Mouse (Mus musculus) cerebellum, adult 2 months (tissue): ENCODE measurements at regions not wholly inside any gene's neighbourhood (a gene's known extent, or its start where the extent isn't known, plus 50 kb on each side); places are given as distances from the start of the nearest gene placed in this dataset.

Source experiments
- CTCF ChIP-seq: fragments of 200-500 bp; IDR thresholded peaks from 2 replicates; pipeline ENCODE4 v1.5.1; 2011; ENCODE audit warnings: low read depth, mild to moderate bottlenecking, control low read depth, low read length, moderate library complexity, borderline replicate concordance; ENCODE audit not compliant: insufficient read depth
- POLR2A ChIP-seq: fragments of 200-500 bp; IDR thresholded peaks from 2 replicates; pipeline ENCODE4 v1.6.1; 2011; ENCODE audit warnings: low read length, control low read depth, borderline replicate concordance; ENCODE audit not compliant: insufficient read depth

DNA sequence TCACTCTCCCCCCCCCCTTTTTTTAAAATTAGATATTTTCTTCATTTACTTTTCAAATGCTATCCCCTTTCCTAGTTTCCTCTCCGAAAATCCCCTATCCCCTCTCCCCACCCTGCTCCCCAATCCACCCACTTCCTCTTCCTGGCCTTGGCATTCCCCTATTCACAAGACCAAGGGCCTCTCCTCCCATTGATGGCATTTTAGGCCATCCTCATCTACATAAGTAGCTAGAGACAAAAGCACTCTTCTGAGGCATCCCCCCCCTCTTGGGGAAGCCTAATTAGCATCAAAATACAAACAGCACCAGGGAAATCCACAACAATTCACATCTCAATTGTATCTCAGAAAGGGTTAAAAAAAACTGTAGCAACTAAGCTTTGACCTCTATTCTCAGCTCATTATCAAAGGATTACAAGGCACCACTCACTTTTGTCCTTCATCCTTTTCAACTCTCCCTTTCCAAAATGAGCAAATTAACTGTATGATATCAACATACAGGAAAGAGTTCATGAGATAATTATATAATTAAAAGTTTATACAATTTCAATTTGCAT lies 166.1 kb upstream of the Fmr1 start:
- no peak for TF ChIP-seq CTCF
- no peak for TF ChIP-seq POLR2A
